Mouse (Mus musculus) neural tube, embryonic 11.5 days (tissue): ENCODE results near the gene Tagln3. TPM values are rescaled to one million over a fixed set of nuclear protein-coding genes. Genes with fewer than 3 reads are reported as not detected.

ENCODE experiments used
- ATAC-seq: fragments of 200-750 bp; cut with Nextera tagmentation; 2 replicates; pipeline ENCODE4 v1.8.0; 2017; ENCODE audit warnings: moderate number of reproducible peaks, mild to moderate bottlenecking, moderate TSS enrichment, moderate library complexity; ENCODE audit not compliant: insufficient read depth, low FRiP score, low TSS enrichment
- DNase-seq: peaks from one replicate; pipeline ENCODE4 v3.0.0-alpha.2; 2015; ENCODE audit warnings: low spot score
- H3K27ac ChIP-seq: fragments of 300-500 bp; sonication (generic); 2 replicates; pipeline ENCODE4 v1.5.1; 2014; ENCODE audit warnings: low read depth, mild to moderate bottlenecking, low read length
- H3K27me3 ChIP-seq: fragments of 300-500 bp; sonication (generic); 2 replicates; pipeline ENCODE4 v1.6.1; 2014; ENCODE audit warnings: mild to moderate bottlenecking, low read length, mixed read lengths; ENCODE audit not compliant: control insufficient read depth, insufficient read depth
- H3K36me3 ChIP-seq: fragments of 300-500 bp; sonication (generic); 2 replicates; pipeline ENCODE4 v1.6.1; 2014; ENCODE audit warnings: mild to moderate bottlenecking, low read length, moderate library complexity, mixed read lengths; ENCODE audit not compliant: control insufficient read depth, insufficient read depth
- H3K4me1 ChIP-seq: fragments of 300-500 bp; sonication (generic); 2 replicates; pipeline ENCODE4 v1.6.1; 2014; ENCODE audit warnings: low read length, mixed read lengths; ENCODE audit not compliant: control insufficient read depth, insufficient read depth
- H3K4me2 ChIP-seq: fragments of 300-500 bp; sonication (generic); 2 replicates; pipeline ENCODE4 v1.6.1; 2014; ENCODE audit warnings: low read depth, mild to moderate bottlenecking, moderate library complexity
- H3K4me3 ChIP-seq: fragments of 300-500 bp; sonication (generic); 2 replicates; pipeline ENCODE4 v1.5.1; 2014; ENCODE audit warnings: low read depth, low read length
- H3K9ac ChIP-seq: fragments of 300-500 bp; sonication (generic); 2 replicates; pipeline ENCODE4 v1.6.1; 2014; ENCODE audit warnings: mild to moderate bottlenecking, low read length
- H3K9me3 ChIP-seq: fragments of 300-500 bp; sonication (generic); 2 replicates; pipeline ENCODE4 v1.6.1; 2016; ENCODE audit warnings: low read length; ENCODE audit not compliant: control insufficient read depth
- WGBS: fragments of 180-500 bp; shearing (Covaris S2); extraction: QIAGEN DNeasy Blood & Tissue Kit; methylation state at CpG from one replicate; pipeline ENCODE4 v1.1.7; 2014; 5-methylcytosine and 5-hydroxymethylcytosine counted together
- polyA plus RNA-seq: library from polyadenylated mRNA; unstranded; fragments of >200 nt; fragmentation: Nextera tagmentation; extraction: Ambion mirVana; gene quantifications from 2 replicates; pipeline ENCODE4 v1.2.1, GENCODE M21; 2014

Tagln3 gene
- polyA plus RNA-seq, result 433 and 470 TPM in 2 replicates

- Histone ChIP-seq H3K4me2 (peak within 1 kb of the TSS; percentile 57), H3K4me3 (peak within 1 kb of the TSS; percentile 72), H3K4me1 (peaks cover 4% of the 10 kb centered on the region; the same call in 1 of the 2 replicates), H3K27me3 (no peaks in the 10 kb centered on the region), H3K36me3 (0 out of 2 replicates have a peak, but pooled peaks cover 7% of the 10 kb centered on the region), H3K9me3 (no peaks in the 10 kb centered on the region), H3K27ac (peak within 1 kb of the TSS; percentile 95), H3K9ac (peak within 1 kb of the TSS; percentile 86)
- peak; percentile 90 for ATAC-seq
- under 1% methylated on average over 30 of the region's 30 CpGs for WGBS
- DNase-seq, result peak; percentile 87
These were observed at the start of gene Tagln3 for GRCm38 (mm10) chr16:45724061-45724741. TSS of gene Tagln3 (minus strand) at chr16:45724608.

GRCm38 (mm10) chr16:45770914-45771313 lies 46.5 kb upstream of the Tagln3 start:
- Histone ChIP-seq H3K4me3 (no peak overlapping the region), H3K27me3 (no peaks in the 10 kb centered on the region), H3K27ac (no peak overlapping the region), H3K9ac (no peak overlapping the region), H3K4me2 (no peak overlapping the region), H3K36me3 (0 out of 2 replicates have a peak, but pooled peaks cover 2% of the 10 kb centered on the region), H3K4me1 (no peaks in the 10 kb centered on the region), H3K9me3 (no peaks in the 10 kb centered on the region)
- DNase-seq, result no peak
- WGBS, result 92% methylated on average over 6 of the region's 6 CpGs
- ATAC-seq, result no peak

GRCm38 (mm10) chr16:45767853-45768640 lies 43.6 kb upstream of the Tagln3 start:
- ATAC-seq, result no peak
- no peaks in the 10 kb centered on the region for H3K9me3 ChIP-seq
- 74% methylated on average over 10 of the region's 10 CpGs for WGBS
- no peak overlapping the region for H3K4me3 ChIP-seq
- H3K4me2 ChIP-seq, result no peak overlapping the region
- H3K4me1 ChIP-seq, result no peaks in the 10 kb centered on the region
- no peak overlapping the region for H3K9ac ChIP-seq
- no peak for DNase-seq
- H3K36me3 ChIP-seq, result 0 out of 2 replicates have a peak, but pooled peaks cover 2% of the 10 kb centered on the region
- no peaks in the 10 kb centered on the region for H3K27me3 ChIP-seq
- no peak overlapping the region for H3K27ac ChIP-seq

- Histone ChIP-seq H3K27me3 (no peaks in the 10 kb centered on the region), H3K9me3 (no peaks in the 10 kb centered on the region), H3K4me3 (no peak overlapping the region), H3K4me1 (no peaks in the 10 kb centered on the region), H3K9ac (no peak overlapping the region), H3K27ac (no peak overlapping the region), H3K4me2 (no peak overlapping the region), H3K36me3 (0 out of 2 replicates have a peak, but pooled peaks cover 2% of the 10 kb centered on the region)
- DNase-seq (no peak), ATAC-seq (no peak)
- 58% methylated on average over 4 of the region's 4 CpGs for WGBS
These were observed 43.0 kb upstream of the Tagln3 start for GRCm38 (mm10) chr16:45767434-45767833.

- Histone ChIP-seq H3K9ac (no peak overlapping the region), H3K4me1 (no peaks in the 10 kb centered on the region), H3K4me2 (no peak overlapping the region), H3K9me3 (no peaks in the 10 kb centered on the region), H3K36me3 (peaks cover 4% of the 10 kb centered on the region; the same call in 1 of the 2 replicates), H3K27ac (no peak overlapping the region), H3K27me3 (no peaks in the 10 kb centered on the region), H3K4me3 (no peak overlapping the region)
- DNase-seq (no peak), ATAC-seq (no peak)
- 89% methylated on average over 7 of the region's 7 CpGs for WGBS
These were observed 41.5 kb upstream of the Tagln3 start for GRCm38 (mm10) chr16:45765801-45766494.

- no peak overlapping the region for H3K4me2 ChIP-seq
- DNase-seq, result no peak
- H3K4me1 ChIP-seq, result no peaks in the 10 kb centered on the region
- no peaks in the 10 kb centered on the region for H3K9me3 ChIP-seq
- H3K27me3 ChIP-seq, result no peaks in the 10 kb centered on the region
- 88% methylated on average over 3 of the region's 3 CpGs for WGBS
- no peak for ATAC-seq
- H3K9ac ChIP-seq, result no peak overlapping the region
- no peak overlapping the region for H3K4me3 ChIP-seq
- no peak overlapping the region for H3K27ac ChIP-seq
- peaks cover 3% of the 10 kb centered on the region; the same call in 1 of the 2 replicates for H3K36me3 ChIP-seq
These were observed 40.7 kb upstream of the Tagln3 start for GRCm38 (mm10) chr16:45765102-45765501.

GRCm38 (mm10) chr16:45762859-45763505 lies 38.6 kb upstream of the Tagln3 start:
- peaks cover 3% of the 10 kb centered on the region; the same call in 1 of the 2 replicates for H3K36me3 ChIP-seq
- no peak overlapping the region for H3K27ac ChIP-seq
- H3K27me3 ChIP-seq, result no peaks in the 10 kb centered on the region
- ATAC-seq, result no peak
- 71% methylated on average over 13 of the region's 13 CpGs for WGBS
- H3K4me3 ChIP-seq, result no peak overlapping the region
- H3K4me1 ChIP-seq, result no peaks in the 10 kb centered on the region
- H3K4me2 ChIP-seq, result no peak overlapping the region
- no peaks in the 10 kb centered on the region for H3K9me3 ChIP-seq
- no peak overlapping the region for H3K9ac ChIP-seq
- DNase-seq, result no peak

GRCm38 (mm10) chr16:45761425-45761824 lies 37.0 kb upstream of the Tagln3 start:
- DNase-seq (no peak), ATAC-seq (no peak)
- H3K9me3 ChIP-seq, result no peaks in the 10 kb centered on the region
- no peaks in the 10 kb centered on the region for H3K27me3 ChIP-seq
- no peak overlapping the region for H3K4me3 ChIP-seq
- H3K27ac ChIP-seq, result no peak overlapping the region
- H3K4me2 ChIP-seq, result no peak overlapping the region
- H3K9ac ChIP-seq, result no peak overlapping the region
- no peaks in the 10 kb centered on the region for H3K4me1 ChIP-seq
- H3K36me3 ChIP-seq, result peaks cover 3% of the 10 kb centered on the region; the same call in 1 of the 2 replicates
- 80% methylated on average over 1 of the region's 1 CpGs for WGBS
